Mouse (Mus musculus): ENCODE data around the gene Dnajc4. TPM values are rescaled to one million over a fixed set of nuclear protein-coding genes. Genes with fewer than 3 reads are reported as not detected.
"Not testable (repeated sequence)": the region's sequence is repeated elsewhere in the genome, so short reads cannot be mapped to it uniquely, and the experiment has no call there.

Gene Dnajc4
- polyA plus RNA-seq, 1 experiment from 2014 or later, result 28.5 TPM

- no peak for ATAC-seq (ENCODE audit: low read depth)
- H3K36me3 ChIP-seq (ENCODE audit: control insufficient read depth, insufficient read depth, low read length), result no peaks in the 10 kb centered on the region; the same call in 1 of the 2 replicates
Observed at GRCm38 (mm10) chr19:6997721-6998290, 5.4 kb upstream of the Dnajc4 start.

GRCm38 (mm10) chr19:6996006-6996405 is 3.6 kb upstream of the Dnajc4 start, which contains the start of the genes Nudt22 and Trpt1:
Gene Nudt22 (minus strand): TSS chr19:6996117.
Gene Trpt1 (plus strand): TSS chr19:6996131.
- Histone ChIP-seq H3K4me3 (ENCODE audit: low read depth, low read length) (peak within 1 kb of the TSS; percentile 51), H3K9me3 (ENCODE audit: control insufficient read depth, low read length) (no peaks in the 10 kb centered on the region), H3K4me2 (ENCODE audit: low read depth, low read length) (peak within 1 kb of the TSS; percentile 80), H3K27me3 (ENCODE audit: control insufficient read depth, insufficient read depth, low read length) (no peaks in the 10 kb centered on the region), H3K36me3 (ENCODE audit: control insufficient read depth, insufficient read depth, low read length) (no peaks in the 10 kb centered on the region; the same call in 1 of the 2 replicates), H3K27ac (ENCODE audit: low read depth, low read length) (peak within 1 kb of the TSS; percentile 40), H3K9ac (replicated peaks; ENCODE audit: low read depth, low read length) (peak within 1 kb of the TSS; percentile 59), H3K4me1 (ENCODE audit: control insufficient read depth, insufficient read depth, low read length) (peaks cover 27% of the 10 kb centered on the region)
- under 1% methylated on average over 24 of the region's 24 CpGs for WGBS
- ATAC-seq (ENCODE audit: low read depth), result peak; percentile 70

More at GRCm38 (mm10) chr19:6997721-6998290, 5.4 kb upstream of the Dnajc4 start:
- no peaks in the 10 kb centered on the region for H3K27me3 ChIP-seq (ENCODE audit: control insufficient read depth, insufficient read depth, low read length)
- no peak overlapping the region for H3K27ac ChIP-seq (ENCODE audit: low read depth, low read length)
- H3K9ac ChIP-seq (replicated peaks; ENCODE audit: low read depth, low read length), result no peak overlapping the region
- no peak overlapping the region for H3K4me3 ChIP-seq (ENCODE audit: low read depth, low read length)
- H3K4me1 ChIP-seq (ENCODE audit: control insufficient read depth, insufficient read depth, low read length), result peaks cover 26% of the 10 kb centered on the region
- WGBS, result 88% methylated on average over 9 of the region's 9 CpGs
- no peaks in the 10 kb centered on the region for H3K9me3 ChIP-seq (ENCODE audit: control insufficient read depth, low read length)
- H3K4me2 ChIP-seq (ENCODE audit: low read depth, low read length), result no peak overlapping the region

GRCm38 (mm10) chr19:6995255-6995991 is 3.1 kb upstream of the Dnajc4 start:
- H3K27me3 ChIP-seq (ENCODE audit: control insufficient read depth, insufficient read depth, low read length), result no peaks in the 10 kb centered on the region
- H3K9me3 ChIP-seq (ENCODE audit: control insufficient read depth, low read length), result no peaks in the 10 kb centered on the region
- H3K27ac ChIP-seq (ENCODE audit: low read depth, low read length), result peak overlapping the region; percentile 40
- peak overlapping the region; percentile 80 for H3K4me2 ChIP-seq (ENCODE audit: low read depth, low read length)
- H3K4me3 ChIP-seq (ENCODE audit: low read depth, low read length), result peak overlapping the region; percentile 51
- no peaks in the 10 kb centered on the region; the same call in 1 of the 2 replicates for H3K36me3 ChIP-seq (ENCODE audit: control insufficient read depth, insufficient read depth, low read length)
- H3K4me1 ChIP-seq (ENCODE audit: control insufficient read depth, insufficient read depth, low read length), result peaks cover 27% of the 10 kb centered on the region
- WGBS, result 54% methylated on average over 19 of the region's 21 CpGs
- peak overlapping the region; percentile 59 for H3K9ac ChIP-seq (replicated peaks; ENCODE audit: low read depth, low read length)
- ATAC-seq (ENCODE audit: low read depth), result no peak

- Histone ChIP-seq H3K9me3 (ENCODE audit: control insufficient read depth, low read length) (no peaks in the 10 kb centered on the region), H3K36me3 (ENCODE audit: control insufficient read depth, insufficient read depth, low read length) (no peaks in the 10 kb centered on the region; the same call in 1 of the 2 replicates), H3K27ac (ENCODE audit: low read depth, low read length) (no peak overlapping the region), H3K4me1 (ENCODE audit: control insufficient read depth, insufficient read depth, low read length) (peaks cover 27% of the 10 kb centered on the region), H3K4me3 (ENCODE audit: low read depth, low read length) (no peak overlapping the region), H3K9ac (replicated peaks; ENCODE audit: low read depth, low read length) (no peak overlapping the region; the same call in 1 of the 2 replicates), H3K27me3 (ENCODE audit: control insufficient read depth, insufficient read depth, low read length) (no peaks in the 10 kb centered on the region), H3K4me2 (ENCODE audit: low read depth, low read length) (no peak overlapping the region)
- ATAC-seq (ENCODE audit: low read depth), result no peak
- 88% methylated on average over 8 of the region's 8 CpGs for WGBS
Observed at GRCm38 (mm10) chr19:6994489-6994888, 2.1 kb upstream of the Dnajc4 start.

- Histone ChIP-seq H3K4me3 (ENCODE audit: low read depth, low read length) (no peak overlapping the region), H3K4me1 (ENCODE audit: control insufficient read depth, insufficient read depth, low read length) (peaks cover 27% of the 10 kb centered on the region), H3K27ac (ENCODE audit: low read depth, low read length) (no peak overlapping the region), H3K36me3 (ENCODE audit: control insufficient read depth, insufficient read depth, low read length) (no peaks in the 10 kb centered on the region; the same call in 1 of the 2 replicates), H3K27me3 (ENCODE audit: control insufficient read depth, insufficient read depth, low read length) (no peaks in the 10 kb centered on the region), H3K9me3 (ENCODE audit: control insufficient read depth, low read length) (no peaks in the 10 kb centered on the region), H3K4me2 (ENCODE audit: low read depth, low read length) (no peak overlapping the region), H3K9ac (replicated peaks; ENCODE audit: low read depth, low read length) (no peak overlapping the region)
- WGBS, result 95% methylated on average over 8 of the region's 8 CpGs
- ATAC-seq (ENCODE audit: low read depth), result no peak
Observed at GRCm38 (mm10) chr19:6994002-6994401, 1.6 kb upstream of the Dnajc4 start.

- Histone ChIP-seq H3K27me3 (ENCODE audit: control insufficient read depth, insufficient read depth, low read length) (no peaks in the 10 kb centered on the region), H3K4me3 (ENCODE audit: low read depth, low read length) (peak overlapping the region; percentile 42), H3K4me2 (ENCODE audit: low read depth, low read length) (peak overlapping the region; percentile 92), H3K27ac (ENCODE audit: low read depth, low read length) (no peak overlapping the region), H3K9me3 (ENCODE audit: control insufficient read depth, low read length) (no peaks in the 10 kb centered on the region), H3K4me1 (ENCODE audit: control insufficient read depth, insufficient read depth, low read length) (peaks cover 28% of the 10 kb centered on the region), H3K9ac (replicated peaks; ENCODE audit: low read depth, low read length) (peak overlapping the region; percentile 56), H3K36me3 (ENCODE audit: control insufficient read depth, insufficient read depth, low read length) (no peaks in the 10 kb centered on the region)
- WGBS, result 65% methylated on average over 14 of the region's 14 CpGs
- peak; percentile 11; the same call in 1 of the 2 replicates for ATAC-seq (ENCODE audit: low read depth)
Observed at GRCm38 (mm10) chr19:6993011-6993770, 819 bp upstream of the Dnajc4 start.

GRCm38 (mm10) chr19:6991166-6991565 is 1.2 kb downstream of the Dnajc4 start:
- not testable (repeated sequence) for H3K27me3 ChIP-seq (ENCODE audit: control insufficient read depth, insufficient read depth, low read length); H3K4me3 ChIP-seq (ENCODE audit: low read depth, low read length); H3K4me2 ChIP-seq (ENCODE audit: low read depth, low read length); H3K36me3 ChIP-seq (ENCODE audit: control insufficient read depth, insufficient read depth, low read length); H3K27ac ChIP-seq (ENCODE audit: low read depth, low read length); H3K9ac ChIP-seq (replicated peaks; ENCODE audit: low read depth, low read length); ATAC-seq (ENCODE audit: low read depth); H3K9me3 ChIP-seq (ENCODE audit: control insufficient read depth, low read length)
- WGBS, result 91% methylated on average over 6 of the region's 6 CpGs
- H3K4me1 ChIP-seq (ENCODE audit: control insufficient read depth, insufficient read depth, low read length), result peaks cover 21% of the 10 kb centered on the region

GRCm38 (mm10) chr19:6990712-6991111 is 1.7 kb downstream of the Dnajc4 start:
- Histone ChIP-seq H3K27me3 (ENCODE audit: control insufficient read depth, insufficient read depth, low read length) (no peaks in the 10 kb centered on the region), H3K4me3 (ENCODE audit: low read depth, low read length) (no peak overlapping the region), H3K9ac (replicated peaks; ENCODE audit: low read depth, low read length) (no peak overlapping the region), H3K4me1 (ENCODE audit: control insufficient read depth, insufficient read depth, low read length) (peaks cover 21% of the 10 kb centered on the region), H3K36me3 (ENCODE audit: control insufficient read depth, insufficient read depth, low read length) (no peaks in the 10 kb centered on the region), H3K4me2 (ENCODE audit: low read depth, low read length) (no peak overlapping the region), H3K9me3 (ENCODE audit: control insufficient read depth, low read length) (no peaks in the 10 kb centered on the region), H3K27ac (ENCODE audit: low read depth, low read length) (no peak overlapping the region)
- WGBS, result 87% methylated on average over 6 of the region's 6 CpGs
- no peak for ATAC-seq (ENCODE audit: low read depth)

Data from neural tube, embryonic 14.5 days (tissue).